Mouse (Mus musculus) cortical plate, adult 2 months (tissue): Measurements from ENCODE around the gene Tnr. TPM values are rescaled to one million over a fixed set of nuclear protein-coding genes. Genes with fewer than 3 reads are reported as not detected.

ENCODE experiments used
- H3K27ac ChIP-seq: fragments of 200-500 bp; 2 replicates; pipeline ENCODE4 v1.5.1; 2012; ENCODE audit warnings: low read length, control low read depth, inconsistent platforms; ENCODE audit not compliant: insufficient read depth
- H3K4me1 ChIP-seq: fragments of 200-500 bp; 2 replicates; pipeline ENCODE4 v1.6.1; 2011; ENCODE audit warnings: low read length; ENCODE audit not compliant: control insufficient read depth, insufficient read depth
- H3K4me3 ChIP-seq: fragments of 200-500 bp; 2 replicates; pipeline ENCODE4 v1.5.1; 2011; ENCODE audit warnings: mild to moderate bottlenecking, low read length, control low read depth; ENCODE audit not compliant: insufficient read depth
- CTCF ChIP-seq: fragments of 200-500 bp; IDR thresholded peaks from 2 replicates; pipeline ENCODE4 v1.5.1; 2011; ENCODE audit warnings: mild to moderate bottlenecking, control low read depth, low read length; ENCODE audit not compliant: insufficient read depth; ENCODE audit errors: extremely low read depth
- POLR2A ChIP-seq: fragments of 200-500 bp; IDR thresholded peaks from 2 replicates; pipeline ENCODE4 v1.6.1; 2011; ENCODE audit warnings: mild to moderate bottlenecking, low read length, control low read depth; ENCODE audit not compliant: insufficient read depth; ENCODE audit errors: extremely low read depth
- polyA plus RNA-seq: library from polyadenylated mRNA; depleted of rRNA; stranded (reverse); fragments of >200 nt; gene quantifications from 2 replicates; pipeline ENCODE4 v1.2.3, GENCODE M21; 2012; rRNA removed

Tnr gene
- polyA plus RNA-seq, result 30.0 and 32.1 TPM in 2 replicates

- Histone ChIP-seq H3K4me3 (peak within 1 kb of the TSS; percentile 98), H3K27ac (peak within 1 kb of the TSS; percentile 69), H3K4me1 (peaks cover 3% of the 10 kb centered on the region; the same call in 1 of the 2 replicates)
- TF ChIP-seq CTCF, result peak; percentile 56
- peak; percentile 88 for TF ChIP-seq POLR2A
Observed at GRCm38 (mm10) chr1:159523578-159523977, at the start of gene Tnr. Tnr (plus strand) TSS chr1:159523769.

- H3K27ac ChIP-seq, result no peak overlapping the region
- no peaks in the 10 kb centered on the region; the same call in 1 of the 2 replicates for H3K4me1 ChIP-seq
- TF ChIP-seq CTCF, result no peak
- TF ChIP-seq POLR2A, result no peak
- H3K4me3 ChIP-seq, result no peak overlapping the region
Observed at GRCm38 (mm10) chr1:159489853-159490435, 33.6 kb upstream of the Tnr start.

DNA sequence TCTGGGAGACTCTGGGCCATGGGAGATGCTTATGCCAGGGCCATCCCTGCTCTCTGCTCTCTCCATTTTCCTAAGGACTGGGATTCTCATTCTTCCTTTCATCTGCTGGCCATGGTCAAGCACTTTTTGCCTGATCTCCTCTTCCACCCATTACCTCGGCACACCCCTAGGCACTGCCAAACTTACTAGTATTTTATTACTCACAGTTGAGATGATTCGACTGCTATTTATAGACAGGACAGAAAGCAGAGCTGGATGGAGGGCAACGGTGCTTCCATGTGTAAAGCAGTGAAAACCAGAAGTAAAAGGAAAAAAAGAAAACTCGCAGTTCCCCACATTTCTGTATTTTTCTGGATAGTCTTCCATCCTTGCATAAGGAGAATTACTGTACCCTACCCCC lies 31.0 kb upstream of the Tnr start:
- Histone ChIP-seq H3K4me3 (no peak overlapping the region), H3K27ac (no peak overlapping the region), H3K4me1 (no peaks in the 10 kb centered on the region; the same call in 1 of the 2 replicates)
- TF ChIP-seq CTCF, result no peak
- no peak for TF ChIP-seq POLR2A

GRCm38 (mm10) chr1:159493720-159494499 lies 29.7 kb upstream of the Tnr start:
- Histone ChIP-seq H3K4me3 (no peak overlapping the region), H3K4me1 (no peaks in the 10 kb centered on the region; the same call in 1 of the 2 replicates), H3K27ac (no peak overlapping the region)
- no peak for TF ChIP-seq POLR2A

DNA sequence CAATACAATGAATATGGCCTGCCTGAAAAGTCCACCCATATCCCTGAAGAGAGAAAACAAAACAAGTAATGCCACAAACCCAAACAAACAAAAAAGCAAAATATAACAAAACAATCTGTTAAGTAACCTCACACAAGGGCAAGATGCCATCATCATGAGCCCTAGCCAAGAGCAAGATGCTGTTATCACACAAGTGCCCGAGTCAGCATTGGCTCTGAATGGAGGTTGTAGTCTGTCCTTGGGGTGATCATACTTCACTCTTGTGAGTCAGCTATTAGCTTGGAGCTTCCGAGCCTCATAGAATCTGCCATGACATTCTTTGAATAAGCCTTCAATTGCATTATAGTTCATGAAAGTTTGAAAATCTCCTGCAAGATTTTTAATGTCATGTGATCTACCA lies 25.3 kb upstream of the Tnr start:
- no peak overlapping the region for H3K27ac ChIP-seq
- peaks cover 8% of the 10 kb centered on the region for H3K4me1 ChIP-seq
- no peak for TF ChIP-seq CTCF
- TF ChIP-seq POLR2A, result no peak
- H3K4me3 ChIP-seq, result no peak overlapping the region

DNA sequence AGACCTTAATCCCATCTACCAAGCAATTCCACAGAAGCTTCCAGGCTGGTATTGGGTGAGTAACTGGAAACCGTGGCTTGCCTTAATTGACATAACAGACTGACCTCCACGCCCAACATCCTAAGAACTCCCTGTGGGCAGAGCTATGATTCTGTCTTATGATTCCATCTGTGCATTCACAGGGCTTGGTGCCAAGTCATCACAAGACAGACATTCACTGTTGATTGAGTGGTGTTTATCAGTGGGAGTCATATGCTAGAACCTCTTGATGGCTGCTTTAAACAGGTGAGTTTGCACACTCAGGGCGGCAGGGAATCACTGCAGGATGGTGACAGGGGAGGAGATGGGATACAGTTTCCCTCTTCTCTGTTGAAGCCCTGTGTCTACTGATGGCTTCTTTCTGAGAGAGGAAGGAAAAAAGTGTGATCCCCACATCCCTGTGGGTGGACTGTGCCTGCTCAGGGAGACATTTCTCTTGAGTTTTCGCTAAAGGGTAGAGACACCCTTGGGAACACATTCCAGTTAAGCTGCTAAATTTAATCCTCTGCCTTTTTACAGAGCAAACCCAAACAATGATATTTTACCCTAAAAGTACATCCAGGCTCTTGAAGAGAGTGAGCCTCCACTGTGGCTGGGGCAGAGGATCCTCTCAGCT lies 23.6 kb upstream of the Tnr start:
- TF ChIP-seq POLR2A (no peak), CTCF (no peak)
- Histone ChIP-seq H3K4me3 (no peak overlapping the region), H3K27ac (peak overlapping the region; percentile 42), H3K4me1 (peaks cover 8% of the 10 kb centered on the region)

DNA sequence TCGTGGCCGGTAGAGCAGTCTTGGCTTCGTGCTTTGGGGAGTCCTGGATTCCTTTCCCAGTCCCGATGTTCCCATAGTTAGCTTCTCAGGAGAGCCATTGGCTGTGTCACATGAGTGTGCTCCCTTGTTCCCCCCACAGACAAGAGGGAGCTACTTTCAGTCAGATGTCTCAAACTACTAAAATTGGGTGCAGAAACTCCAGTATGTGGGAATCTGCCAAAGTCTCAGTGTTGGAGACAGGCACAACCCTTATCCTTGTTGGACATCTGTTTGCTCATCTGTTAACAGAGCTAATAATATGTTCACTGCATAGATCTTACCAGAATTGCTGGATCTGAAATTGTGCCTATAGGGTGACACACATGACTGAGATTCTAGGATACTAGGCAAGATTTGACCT lies 21.7 kb upstream of the Tnr start:
- no peak for TF ChIP-seq CTCF
- TF ChIP-seq POLR2A, result no peak
- H3K4me3 ChIP-seq, result no peak overlapping the region
- no peak overlapping the region for H3K27ac ChIP-seq
- H3K4me1 ChIP-seq, result peaks cover 8% of the 10 kb centered on the region

DNA sequence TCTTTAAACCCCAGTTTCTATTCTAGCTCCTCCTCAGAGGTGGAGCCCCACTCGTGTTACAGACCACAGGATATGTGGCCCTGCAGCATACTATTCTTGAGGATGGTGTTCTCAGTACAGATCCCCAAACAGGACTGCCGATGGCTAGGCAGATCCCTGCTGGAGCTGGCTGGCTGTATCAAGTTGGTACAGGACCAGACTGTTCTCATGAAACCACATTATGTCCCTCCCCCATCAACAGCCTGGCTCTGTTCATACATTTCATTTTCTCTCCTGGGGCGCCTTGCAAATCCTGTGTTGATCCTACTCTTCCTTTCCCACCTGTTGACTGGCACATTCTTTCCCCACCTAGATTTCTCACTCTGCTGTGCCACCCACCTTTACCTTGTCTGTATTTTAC lies 12.9 kb upstream of the Tnr start:
- Histone ChIP-seq H3K27ac (no peak overlapping the region), H3K4me3 (no peak overlapping the region), H3K4me1 (no peaks in the 10 kb centered on the region)
- no peak for TF ChIP-seq CTCF
- TF ChIP-seq POLR2A, result no peak

DNA sequence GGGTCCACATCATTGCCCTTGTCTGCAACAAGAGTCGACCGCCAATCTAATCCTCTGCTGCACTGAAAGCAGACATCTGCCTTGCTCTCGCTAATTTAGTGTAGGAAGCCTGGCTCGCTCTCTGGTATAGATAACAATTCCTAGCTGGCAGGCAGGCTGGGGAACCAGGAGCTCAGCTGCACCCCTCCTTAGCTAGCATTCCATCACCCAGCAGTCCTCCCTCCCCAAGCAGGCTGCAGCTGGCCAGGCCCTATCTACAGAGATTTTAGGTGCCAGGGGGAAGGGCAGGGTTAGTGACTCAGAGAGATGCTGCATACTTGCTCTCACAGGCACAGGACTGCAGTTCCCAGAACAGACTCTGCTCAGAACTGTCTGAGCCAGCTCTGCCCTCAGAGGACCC lies 5.9 kb upstream of the Tnr start:
- Histone ChIP-seq H3K4me1 (peaks cover 2% of the 10 kb centered on the region), H3K27ac (no peak overlapping the region), H3K4me3 (no peak overlapping the region)
- TF ChIP-seq CTCF, result no peak
- TF ChIP-seq POLR2A, result no peak

- no peak overlapping the region for H3K27ac ChIP-seq
- H3K4me3 ChIP-seq, result no peak overlapping the region
- TF ChIP-seq POLR2A, result no peak
- peaks cover 2% of the 10 kb centered on the region for H3K4me1 ChIP-seq
Observed at GRCm38 (mm10) chr1:159519206-159519605, 4.4 kb upstream of the Tnr start.
